Mouse (Mus musculus) forebrain, embryonic 14.5 days (tissue): ENCODE results near the gene Lyg2. TPM values are rescaled to one million over a fixed set of nuclear protein-coding genes. Genes with fewer than 3 reads are reported as not detected.

Source experiments
- ATAC-seq: fragments of 200-750 bp; cut with Nextera tagmentation; 2 replicates; pipeline ENCODE4 v1.8.0; 2017; ENCODE audit warnings: mild to moderate bottlenecking, moderate library complexity
- DNase-seq: peaks from one replicate; pipeline ENCODE4 v3.0.0-alpha.2; 2015; ENCODE audit warnings: low spot score
- H3K27ac ChIP-seq: fragments of 300-500 bp; sonication (generic); 2 replicates; pipeline ENCODE4 v1.5.1; 2014; ENCODE audit warnings: low read depth, mild to moderate bottlenecking, control low read depth, low read length, moderate library complexity
- H3K27me3 ChIP-seq: fragments of 300-500 bp; sonication (generic); replicated peaks from 2 replicates; pipeline ENCODE4 v1.6.1; 2014; ENCODE audit warnings: low read length, control low read depth, mixed read lengths; ENCODE audit not compliant: control insufficient read depth, insufficient read depth
- H3K36me3 ChIP-seq: fragments of 300-500 bp; sonication (generic); 2 replicates; pipeline ENCODE4 v1.6.1; 2014; ENCODE audit warnings: low read length, control low read depth; ENCODE audit not compliant: control insufficient read depth, insufficient read depth
- H3K4me1 ChIP-seq: fragments of 300-500 bp; sonication (generic); 2 replicates; pipeline ENCODE4 v1.6.1; 2014; ENCODE audit warnings: antibody characterized with exemption, low read length, control low read depth; ENCODE audit not compliant: control insufficient read depth, insufficient read depth
- H3K4me2 ChIP-seq: fragments of 300-500 bp; sonication (generic); 2 replicates; pipeline ENCODE4 v1.6.1; 2014; ENCODE audit warnings: mild to moderate bottlenecking, control low read depth, low read length
- H3K4me3 ChIP-seq: fragments of 300-500 bp; sonication (generic); 2 replicates; pipeline ENCODE4 v1.5.1; 2014; ENCODE audit warnings: low read depth, low read length, control low read depth
- H3K9ac ChIP-seq: fragments of 300-500 bp; sonication (generic); 2 replicates; pipeline ENCODE4 v1.6.1; 2014; ENCODE audit warnings: mild to moderate bottlenecking, low read length, control low read depth, moderate library complexity
- H3K9me3 ChIP-seq: fragments of 300-500 bp; sonication (generic); replicated peaks from 2 replicates; pipeline ENCODE4 v1.6.1; 2016; ENCODE audit warnings: low read length, control low read depth, mixed read lengths; ENCODE audit not compliant: control insufficient read depth
- WGBS: fragments of 180-500 bp; shearing (Covaris S2); extraction: QIAGEN DNeasy Blood & Tissue Kit; methylation state at CpG from one replicate; pipeline ENCODE4 v1.1.7; 2014; 5-methylcytosine and 5-hydroxymethylcytosine counted together
- polyA plus RNA-seq: library from polyadenylated mRNA; unstranded; fragments of >200 nt; fragmentation: Nextera tagmentation; extraction: Ambion mirVana; gene quantifications from 2 replicates; pipeline ENCODE4 v1.2.1, GENCODE M21; 2014

Lyg2 gene
- polyA plus RNA-seq, 1 experiment from 2014 or later = not detected

GRCm38 (mm10) chr1:37931806-37932205, 15.5 kb upstream of the Lyg2 start:
- Histone ChIP-seq H3K27me3 (no peaks in the 10 kb centered on the region), H3K4me3 (no peak overlapping the region), H3K4me1 (no peaks in the 10 kb centered on the region), H3K27ac (no peak overlapping the region), H3K36me3 (no peaks in the 10 kb centered on the region), H3K9ac (no peak overlapping the region), H3K4me2 (no peak overlapping the region), H3K9me3 (no peaks in the 10 kb centered on the region)
- ATAC-seq (no peak), DNase-seq (peak; percentile 14)
- 10% methylated on average over 3 of the region's 3 CpGs for WGBS

DNA sequence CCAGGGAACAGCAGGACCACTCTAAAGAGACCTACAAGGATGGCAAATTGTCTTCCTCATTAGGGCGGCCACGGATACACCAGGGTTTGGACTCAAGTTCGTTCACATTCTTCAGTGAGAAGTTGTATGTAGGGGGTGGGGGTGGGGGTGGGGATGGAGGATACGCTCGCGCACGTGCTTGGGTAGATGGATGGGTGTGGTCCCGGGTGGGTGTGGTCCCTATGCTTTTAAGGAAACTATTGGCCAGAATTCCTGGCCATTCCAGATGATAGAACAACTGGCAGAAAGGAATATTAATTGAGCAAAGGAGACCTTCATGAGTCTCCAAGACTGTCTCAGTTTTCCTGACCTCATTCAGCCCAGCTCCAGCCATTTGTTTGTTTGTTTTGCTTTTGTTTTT, 9.7 kb upstream of the Lyg2 start:
- Histone ChIP-seq H3K4me3 (no peak overlapping the region), H3K4me1 (no peaks in the 10 kb centered on the region), H3K9me3 (no peaks in the 10 kb centered on the region), H3K4me2 (no peak overlapping the region), H3K27ac (no peak overlapping the region), H3K9ac (no peak overlapping the region), H3K36me3 (no peaks in the 10 kb centered on the region), H3K27me3 (no peaks in the 10 kb centered on the region)
- WGBS = 81% methylated on average over 8 of the region's 8 CpGs
- DNase-seq (no peak), ATAC-seq (no peak)

DNA sequence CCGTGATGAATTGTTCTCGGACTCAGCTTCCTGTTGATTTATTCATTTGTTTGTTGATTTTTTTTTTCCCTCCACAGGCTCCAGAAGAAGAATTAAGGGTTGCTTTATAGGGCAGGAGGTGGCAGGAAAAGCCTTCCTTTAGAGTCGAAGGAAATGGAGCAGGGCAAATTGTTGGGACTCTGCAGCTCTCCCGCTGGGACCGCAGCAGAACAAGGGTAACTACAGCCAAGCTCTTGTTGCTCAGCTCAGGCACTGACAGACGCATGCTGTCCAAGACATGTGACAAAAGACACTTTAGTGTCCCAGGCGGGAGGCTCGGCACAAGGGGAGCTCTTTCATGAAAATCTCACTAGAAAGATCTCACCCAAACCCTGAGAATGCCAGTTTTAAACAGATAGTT, 6.2 kb upstream of the Lyg2 start:
- H3K4me3 ChIP-seq = no peak overlapping the region
- H3K9me3 ChIP-seq = no peaks in the 10 kb centered on the region
- H3K4me2 ChIP-seq = no peak overlapping the region
- H3K27me3 ChIP-seq = no peaks in the 10 kb centered on the region
- H3K4me1 ChIP-seq = no peaks in the 10 kb centered on the region
- no peaks in the 10 kb centered on the region for H3K36me3 ChIP-seq
- WGBS = 57% methylated on average over 8 of the region's 8 CpGs
- ATAC-seq = no peak
- no peak overlapping the region for H3K27ac ChIP-seq
- H3K9ac ChIP-seq = no peak overlapping the region
- DNase-seq = no peak

- no peak for ATAC-seq
- Histone ChIP-seq H3K4me2 (no peak overlapping the region), H3K4me3 (no peak overlapping the region), H3K9ac (no peak overlapping the region), H3K9me3 (no peaks in the 10 kb centered on the region), H3K36me3 (no peaks in the 10 kb centered on the region), H3K27me3 (no peaks in the 10 kb centered on the region), H3K4me1 (no peaks in the 10 kb centered on the region), H3K27ac (no peak overlapping the region)
- 86% methylated on average over 6 of the region's 6 CpGs for WGBS
- DNase-seq = no peak
These were observed 1.8 kb upstream of the Lyg2 start for GRCm38 (mm10) chr1:37918096-37918495.

GRCm38 (mm10) chr1:37917666-37918065, 1.4 kb upstream of the Lyg2 start:
- H3K27me3 ChIP-seq = no peaks in the 10 kb centered on the region
- H3K4me1 ChIP-seq = no peaks in the 10 kb centered on the region
- 65% methylated on average over 13 of the region's 13 CpGs for WGBS
- no peak overlapping the region for H3K9ac ChIP-seq
- no peaks in the 10 kb centered on the region for H3K9me3 ChIP-seq
- no peaks in the 10 kb centered on the region for H3K36me3 ChIP-seq
- no peak overlapping the region for H3K27ac ChIP-seq
- ATAC-seq = no peak
- H3K4me3 ChIP-seq = no peak overlapping the region
- DNase-seq = no peak
- no peak overlapping the region for H3K4me2 ChIP-seq

DNA sequence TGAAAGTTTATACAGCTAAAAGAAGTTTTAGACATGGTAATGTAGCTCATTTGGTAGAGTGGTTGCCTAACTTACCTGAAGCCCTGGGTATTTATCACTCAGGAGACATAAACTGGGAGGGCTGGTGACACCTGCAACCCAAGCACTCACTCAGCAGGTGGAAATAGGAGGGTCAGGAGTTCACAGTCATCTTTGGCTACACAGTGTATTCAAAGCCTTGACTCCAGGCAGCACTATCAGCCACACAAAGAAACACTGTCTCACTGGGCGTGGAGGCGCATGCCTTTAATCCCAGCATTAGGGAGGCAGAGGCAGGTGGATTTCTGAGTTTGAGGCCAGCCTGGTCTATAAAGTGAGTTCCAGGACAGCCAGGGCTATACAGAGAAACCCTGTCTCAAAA, 3.5 kb downstream of the Lyg2 start:
- H3K4me2 ChIP-seq = no peak overlapping the region
- H3K9ac ChIP-seq = no peak overlapping the region
- WGBS = 75% methylated on average over 2 of the region's 2 CpGs
- DNase-seq (no peak), ATAC-seq (no peak)
- no peak overlapping the region for H3K27ac ChIP-seq
- H3K27me3 ChIP-seq = no peaks in the 10 kb centered on the region
- no peaks in the 10 kb centered on the region for H3K9me3 ChIP-seq
- no peaks in the 10 kb centered on the region for H3K4me1 ChIP-seq
- no peaks in the 10 kb centered on the region for H3K36me3 ChIP-seq
- no peak overlapping the region for H3K4me3 ChIP-seq

GRCm38 (mm10) chr1:37903178-37903577, 13.1 kb downstream of the Lyg2 start:
- H3K4me2 ChIP-seq = no peak overlapping the region
- ATAC-seq = no peak
- no peaks in the 10 kb centered on the region for H3K9me3 ChIP-seq
- peak; percentile 23 for DNase-seq
- H3K27me3 ChIP-seq = no peaks in the 10 kb centered on the region
- no peak overlapping the region for H3K9ac ChIP-seq
- 34% methylated on average over 6 of the region's 6 CpGs for WGBS
- H3K4me3 ChIP-seq = no peak overlapping the region
- H3K36me3 ChIP-seq = peaks cover 18% of the 10 kb centered on the region
- H3K4me1 ChIP-seq = no peaks in the 10 kb centered on the region
- no peak overlapping the region for H3K27ac ChIP-seq

GRCm38 (mm10) chr1:37900288-37900687, 16.0 kb downstream of the Lyg2 start:
- no peak overlapping the region for H3K4me3 ChIP-seq
- DNase-seq = no peak
- no peak overlapping the region for H3K27ac ChIP-seq
- no peak overlapping the region for H3K4me2 ChIP-seq
- no peak for ATAC-seq
- H3K9ac ChIP-seq = no peak overlapping the region
- WGBS = 60% methylated on average over 6 of the region's 6 CpGs
- no peaks in the 10 kb centered on the region for H3K9me3 ChIP-seq
- H3K36me3 ChIP-seq = peaks cover 42% of the 10 kb centered on the region
- no peaks in the 10 kb centered on the region for H3K27me3 ChIP-seq
- no peaks in the 10 kb centered on the region for H3K4me1 ChIP-seq

DNA sequence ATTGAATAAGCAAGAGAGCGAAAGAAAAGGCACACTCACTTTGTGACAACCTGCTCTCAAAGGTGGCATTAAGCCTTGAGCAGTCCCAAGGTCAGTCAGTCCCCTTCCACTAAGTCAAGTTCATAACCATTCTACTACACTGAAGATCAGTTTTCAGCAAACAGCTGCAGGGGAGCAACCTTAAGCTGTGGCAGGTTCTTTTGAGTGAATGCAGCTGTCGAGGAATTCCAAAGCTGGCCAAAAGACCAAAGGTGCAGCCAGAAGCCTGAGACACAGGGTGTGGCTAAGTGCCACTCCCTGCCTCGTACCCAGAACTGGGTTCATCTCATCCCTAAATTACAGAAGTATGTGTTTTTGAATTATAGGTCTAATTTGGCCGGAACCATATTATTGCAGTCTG, 16.5 kb downstream of the Lyg2 start:
- Histone ChIP-seq H3K4me1 (no peaks in the 10 kb centered on the region), H3K9ac (no peak overlapping the region), H3K4me2 (no peak overlapping the region), H3K27me3 (no peaks in the 10 kb centered on the region), H3K4me3 (no peak overlapping the region), H3K27ac (no peak overlapping the region), H3K36me3 (peaks cover 47% of the 10 kb centered on the region), H3K9me3 (no peaks in the 10 kb centered on the region)
- DNase-seq (no peak), ATAC-seq (no peak)
- 88% methylated on average over 4 of the region's 4 CpGs for WGBS

DNA sequence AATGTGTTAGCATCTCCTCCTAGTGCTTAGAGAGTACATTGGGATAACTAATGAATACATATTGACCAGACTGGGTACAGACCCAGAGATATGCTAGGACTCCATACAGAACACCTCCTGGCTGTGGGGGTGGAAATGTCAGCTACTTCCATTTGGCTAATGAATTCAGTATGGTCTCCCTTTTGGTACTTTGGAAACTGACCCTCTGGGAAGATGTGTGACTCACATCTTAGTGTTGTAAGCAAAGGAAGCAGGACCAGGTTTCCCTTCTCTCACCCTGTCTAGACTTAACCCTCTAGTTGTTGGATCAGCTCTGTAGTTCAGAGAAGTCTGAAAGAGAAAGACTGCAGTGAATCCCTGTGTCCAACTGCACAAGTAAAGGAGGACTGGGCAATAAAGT, 21.7 kb downstream of the Lyg2 start:
- H3K4me3 ChIP-seq = no peak overlapping the region
- ATAC-seq (no peak), DNase-seq (no peak)
- H3K9ac ChIP-seq = no peak overlapping the region
- H3K27me3 ChIP-seq = no peaks in the 10 kb centered on the region
- peaks cover 8% of the 10 kb centered on the region for H3K4me1 ChIP-seq
- H3K4me2 ChIP-seq = no peak overlapping the region
- no peak overlapping the region for H3K27ac ChIP-seq
- H3K9me3 ChIP-seq = no peaks in the 10 kb centered on the region
- H3K36me3 ChIP-seq = peaks cover 57% of the 10 kb centered on the region
